Mouse (Mus musculus) fat pad, adult 2 months (tissue): ENCODE results near the gene Pak4.
"Not testable (repeated sequence)": the region's sequence is repeated elsewhere in the genome, so short reads cannot be mapped to it uniquely, and the experiment has no call there.

ENCODE experiments used
- DNase-seq: peaks from one replicate; pipeline ENCODE4 v3.0.0-alpha.2; 2011; ENCODE audit warnings: low read depth, low spot score; ENCODE audit errors: extremely low read depth

The Pak4 gene

DNA sequence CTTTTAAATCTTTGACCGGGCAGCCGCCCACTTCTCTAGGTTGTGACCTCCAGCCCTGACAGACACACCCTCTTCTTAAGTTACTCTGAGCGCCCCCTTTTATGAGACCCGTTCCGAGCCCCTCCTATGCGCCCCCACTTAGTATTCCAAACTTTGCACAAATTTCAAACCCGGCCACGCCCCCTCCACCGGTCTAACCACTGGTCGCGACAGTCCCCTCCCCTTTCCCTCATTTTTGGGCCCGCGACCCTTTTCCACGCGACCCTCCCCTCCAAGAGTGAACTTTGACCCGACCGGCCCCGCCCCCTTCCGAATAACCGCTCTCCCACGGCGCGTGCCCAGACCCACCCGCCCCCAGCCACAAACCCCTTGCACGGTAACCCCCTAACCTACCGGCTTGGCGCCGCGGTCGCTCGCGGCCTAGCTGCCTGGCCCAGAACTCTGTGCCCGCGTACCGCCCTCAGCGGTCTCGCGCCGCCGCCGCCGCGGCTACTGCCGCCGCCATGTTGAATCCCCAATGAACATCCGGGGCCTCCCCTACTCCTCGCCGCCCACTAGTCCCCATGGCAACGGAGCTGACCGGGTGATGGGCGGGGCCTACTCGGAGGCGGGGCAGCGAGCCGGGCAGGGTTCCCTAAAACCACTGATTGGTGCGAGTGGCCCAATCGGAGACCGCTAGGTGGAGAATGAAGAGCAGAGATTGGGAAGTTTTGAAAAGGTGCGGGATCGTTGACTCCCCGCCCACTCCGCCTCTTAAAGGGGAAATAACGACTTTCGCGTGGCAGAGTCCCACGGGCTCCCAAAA is at the start of gene Pak4, which contains the start of gene Samd4b:
Pak4 (minus strand) TSS at position 544 of the 805 bp plus-strand sequence.
Samd4b (minus strand) TSS at position 503 of the 805 bp plus-strand sequence.
- DNase-seq, result no peak

DNA sequence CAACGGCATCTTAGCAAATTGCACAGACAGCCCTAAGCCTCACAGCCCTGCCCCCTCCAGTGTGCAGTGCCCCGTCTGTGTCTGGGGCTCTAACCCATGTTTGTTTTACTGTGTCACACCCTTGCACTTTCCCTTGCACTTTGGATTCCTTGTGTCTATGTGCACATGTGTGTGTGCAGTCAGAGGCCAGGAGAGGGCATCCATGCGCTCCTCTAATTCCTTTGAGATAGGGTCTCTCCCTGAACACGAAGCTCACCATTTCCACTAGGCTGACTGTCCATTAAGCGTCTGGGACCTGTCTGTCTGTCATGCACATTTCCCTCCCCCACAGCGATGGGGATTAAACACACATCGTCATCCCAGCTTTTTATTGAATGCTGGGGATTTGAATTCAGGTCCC is 49.0 kb upstream of the Pak4 start:
- DNase-seq, result no peak

DNA sequence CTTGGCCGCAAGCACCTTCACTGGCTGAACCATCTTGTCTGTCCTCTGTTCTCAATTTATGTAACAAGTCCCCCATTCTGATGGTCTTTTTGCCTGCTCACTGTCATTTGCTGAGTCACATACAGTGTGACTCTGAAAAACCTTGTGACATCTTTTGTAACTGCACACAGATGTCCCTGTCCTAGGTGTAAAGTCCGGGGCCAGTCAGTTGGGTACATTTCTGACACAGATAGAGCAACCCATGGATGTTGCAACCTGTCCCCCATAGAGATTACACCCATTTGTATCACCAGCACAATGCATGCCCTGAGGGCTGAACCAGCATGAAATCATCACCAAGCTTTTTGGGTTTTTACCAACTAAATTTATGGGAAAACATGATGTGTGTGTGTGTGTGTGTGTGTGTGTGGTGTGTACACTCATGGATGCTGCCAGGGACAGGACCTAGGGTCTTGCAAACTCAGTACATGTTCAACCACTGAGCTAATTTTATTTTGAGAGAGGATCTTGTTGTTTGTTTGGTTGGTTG is 48.0 kb upstream of the Pak4 start:
- DNase-seq, result no peak

DNA sequence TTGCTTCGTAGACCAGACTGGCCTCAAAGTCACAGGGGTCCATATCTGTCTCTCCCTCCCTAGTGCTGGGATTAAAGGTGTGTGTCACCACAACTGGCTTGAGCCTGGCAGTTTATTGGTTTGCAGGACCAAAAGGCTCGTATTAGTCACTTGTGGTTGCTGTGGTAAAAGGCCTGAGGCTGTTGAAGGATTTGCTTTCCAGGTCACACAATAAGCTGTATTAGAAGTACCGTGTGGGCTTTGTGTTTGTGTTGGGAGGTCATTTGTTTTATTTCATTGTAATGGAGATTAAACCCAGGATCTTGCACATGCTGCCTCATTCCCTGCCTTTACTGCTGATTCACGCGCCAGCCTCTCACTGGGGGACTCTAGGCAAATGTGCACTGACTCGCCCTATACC is 47.4 kb upstream of the Pak4 start:
- DNase-seq, result peak; percentile 56

GRCm38 (mm10) chr7:28641546-28641945 is 43.6 kb upstream of the Pak4 start:
- no peak for DNase-seq

DNA sequence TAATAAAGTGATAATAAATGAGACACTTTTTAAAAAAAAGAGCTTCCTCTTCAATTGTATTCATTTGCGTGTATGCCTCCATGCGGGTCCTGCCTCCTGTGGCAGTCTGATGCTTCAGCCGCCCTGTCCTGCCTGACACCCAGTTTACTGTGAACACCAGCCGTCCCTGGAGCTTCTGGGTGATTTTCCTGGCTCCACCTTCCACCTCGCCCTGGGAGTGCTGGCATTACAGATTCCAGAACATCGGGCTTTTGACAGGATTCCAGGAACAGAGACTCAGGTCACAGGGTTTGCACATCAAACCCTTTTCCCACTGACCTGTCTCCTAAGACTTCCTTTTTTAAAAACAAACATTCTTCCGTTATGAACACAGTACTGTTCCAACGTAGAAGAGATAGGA is 39.5 kb upstream of the Pak4 start:
- no peak for DNase-seq

- no peak for DNase-seq
These were observed 36.1 kb upstream of the Pak4 start for GRCm38 (mm10) chr7:28634128-28634527.

- no peak for DNase-seq
These were observed 33.1 kb upstream of the Pak4 start, which contains the start of gene Acp7 for GRCm38 (mm10) chr7:28631073-28631472. Gene Acp7 (minus strand): TSS chr7:28631332.

DNA sequence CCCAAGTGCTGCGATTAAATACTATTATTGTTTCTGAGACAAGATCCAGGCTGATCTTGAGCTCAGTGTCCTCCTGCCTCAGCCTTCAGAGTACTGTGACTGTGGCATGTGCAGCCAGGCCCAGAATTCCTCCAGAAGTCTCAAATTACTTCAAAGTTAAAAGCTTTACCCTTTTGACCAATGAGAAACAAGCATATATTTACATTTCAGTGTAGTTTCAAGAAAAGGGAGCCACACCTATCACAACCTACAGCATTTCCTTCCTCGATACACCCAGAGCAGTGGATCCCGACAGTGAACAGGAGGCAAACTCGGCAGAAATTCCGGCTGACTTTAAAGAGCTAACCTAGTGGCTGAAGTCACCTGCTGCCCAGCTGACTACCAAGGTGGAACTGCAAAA is 26.8 kb upstream of the Pak4 start:
- DNase-seq, result no peak

DNA sequence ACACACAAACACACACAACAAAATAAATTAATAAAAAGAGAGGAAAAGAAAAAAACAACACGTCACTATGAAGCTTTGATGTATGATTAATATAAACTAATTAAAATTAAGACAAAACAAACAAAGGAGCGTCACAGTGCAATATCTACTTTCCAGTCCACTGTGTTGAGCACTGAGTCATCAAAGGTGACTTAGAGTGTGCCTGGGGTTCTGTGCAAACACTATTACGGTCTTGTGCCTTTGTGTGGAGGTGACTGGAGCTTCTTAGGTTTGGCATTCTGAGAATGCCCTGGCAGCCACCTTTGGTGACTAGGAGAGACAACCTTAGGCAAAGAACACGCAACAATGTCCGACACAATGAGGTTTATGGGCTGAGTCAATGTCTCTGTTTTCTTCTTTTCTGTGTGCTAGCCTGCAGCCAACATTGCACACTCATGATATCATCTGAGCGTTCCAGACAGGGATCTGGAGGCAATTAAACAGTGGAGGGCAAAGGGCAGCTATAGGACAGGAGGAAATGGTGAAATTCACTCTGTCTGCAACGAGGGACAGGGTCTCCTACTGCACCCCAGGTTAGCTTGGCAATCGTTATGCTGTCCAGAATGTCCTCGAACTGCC is 21.2 kb upstream of the Pak4 start:
- DNase-seq, result peak; percentile 75

DNA sequence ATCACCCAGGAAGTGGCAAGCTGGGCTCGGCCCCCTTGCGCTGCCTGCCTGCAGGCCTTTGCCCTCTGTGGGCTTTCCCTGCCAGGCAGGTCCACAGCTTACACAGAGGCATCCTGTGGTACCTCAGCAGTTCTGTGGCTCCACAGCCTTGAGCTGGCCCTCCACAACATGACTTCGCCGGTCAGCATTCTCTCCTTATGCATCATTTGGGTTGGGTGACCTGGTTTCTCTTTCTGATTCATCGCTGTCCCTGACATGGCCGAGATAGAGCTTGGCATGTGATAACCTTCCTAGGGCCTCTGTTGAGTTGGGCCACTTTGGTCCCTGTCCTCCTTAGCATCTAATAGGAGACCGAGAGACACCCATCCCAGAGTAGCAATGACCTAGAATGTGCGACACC is 8.0 kb upstream of the Pak4 start:
- DNase-seq, result no peak

DNA sequence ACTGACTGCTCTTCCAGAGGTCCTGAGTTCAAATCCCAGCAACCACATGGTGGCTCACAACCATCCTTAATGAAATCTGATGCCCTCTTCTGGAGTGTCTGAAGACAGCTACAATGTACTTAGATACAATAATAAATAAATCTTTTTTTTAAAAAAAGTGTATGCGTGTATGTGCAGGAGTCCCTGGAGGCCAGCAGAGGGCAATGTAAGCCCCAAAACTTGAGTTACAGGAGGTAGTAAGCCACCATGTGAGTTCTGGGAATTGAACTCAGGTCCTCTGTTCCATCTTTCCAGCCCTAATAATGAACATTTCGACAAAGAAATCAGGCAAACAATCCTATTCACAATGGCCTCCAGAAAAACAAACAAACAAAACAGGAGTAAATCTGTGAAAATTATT is 5.8 kb upstream of the Pak4 start:
- DNase-seq, result not testable (repeated sequence)

DNA sequence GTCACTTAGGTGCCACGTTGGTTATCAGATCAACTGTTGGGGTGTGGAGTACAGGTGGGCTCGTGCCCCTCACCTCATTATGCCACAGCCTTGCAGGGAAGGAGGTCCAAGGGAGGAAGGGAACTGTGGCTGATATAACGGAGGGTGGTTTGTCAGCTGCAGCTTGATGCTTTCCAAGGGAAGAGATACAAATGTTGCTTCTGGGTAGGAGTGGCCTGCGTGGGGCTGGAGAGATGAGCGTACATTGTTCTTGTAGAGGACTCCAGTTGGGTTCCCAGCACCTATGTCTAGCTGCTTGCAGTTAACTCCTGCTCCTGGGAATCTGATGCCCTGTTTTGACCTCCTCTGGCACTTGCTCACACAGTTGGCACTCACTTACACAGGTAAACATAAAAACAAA is 5.2 kb upstream of the Pak4 start:
- DNase-seq, result no peak

- DNase-seq, result no peak
These were observed 3.7 kb upstream of the Pak4 start for GRCm38 (mm10) chr7:28601668-28602067.

DNA sequence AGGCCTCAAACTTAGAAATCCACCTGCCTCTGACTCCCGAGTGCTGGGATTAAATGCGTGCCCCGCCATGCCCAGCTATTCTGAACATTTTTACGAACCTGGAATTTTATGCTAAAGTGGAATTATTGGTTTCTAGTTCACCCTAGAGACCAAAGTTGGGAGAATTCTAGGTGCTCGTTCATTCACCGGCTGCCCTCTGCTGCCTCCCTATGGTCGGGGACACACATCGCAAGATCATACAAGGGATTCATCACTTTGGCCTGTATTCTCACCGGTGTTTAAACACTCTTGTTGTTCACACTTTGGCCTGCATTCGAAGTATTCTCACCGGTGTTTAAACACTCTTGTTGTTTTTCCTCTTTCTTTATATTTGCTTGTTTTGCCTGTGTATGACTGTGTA is 3.0 kb upstream of the Pak4 start:
- no peak for DNase-seq

- DNase-seq, result no peak
These were observed 966 bp upstream of the Pak4 start for GRCm38 (mm10) chr7:28598951-28599350.

- DNase-seq, result no peak
These were observed 761 bp downstream of the Pak4 start for GRCm38 (mm10) chr7:28597277-28597570.

DNA sequence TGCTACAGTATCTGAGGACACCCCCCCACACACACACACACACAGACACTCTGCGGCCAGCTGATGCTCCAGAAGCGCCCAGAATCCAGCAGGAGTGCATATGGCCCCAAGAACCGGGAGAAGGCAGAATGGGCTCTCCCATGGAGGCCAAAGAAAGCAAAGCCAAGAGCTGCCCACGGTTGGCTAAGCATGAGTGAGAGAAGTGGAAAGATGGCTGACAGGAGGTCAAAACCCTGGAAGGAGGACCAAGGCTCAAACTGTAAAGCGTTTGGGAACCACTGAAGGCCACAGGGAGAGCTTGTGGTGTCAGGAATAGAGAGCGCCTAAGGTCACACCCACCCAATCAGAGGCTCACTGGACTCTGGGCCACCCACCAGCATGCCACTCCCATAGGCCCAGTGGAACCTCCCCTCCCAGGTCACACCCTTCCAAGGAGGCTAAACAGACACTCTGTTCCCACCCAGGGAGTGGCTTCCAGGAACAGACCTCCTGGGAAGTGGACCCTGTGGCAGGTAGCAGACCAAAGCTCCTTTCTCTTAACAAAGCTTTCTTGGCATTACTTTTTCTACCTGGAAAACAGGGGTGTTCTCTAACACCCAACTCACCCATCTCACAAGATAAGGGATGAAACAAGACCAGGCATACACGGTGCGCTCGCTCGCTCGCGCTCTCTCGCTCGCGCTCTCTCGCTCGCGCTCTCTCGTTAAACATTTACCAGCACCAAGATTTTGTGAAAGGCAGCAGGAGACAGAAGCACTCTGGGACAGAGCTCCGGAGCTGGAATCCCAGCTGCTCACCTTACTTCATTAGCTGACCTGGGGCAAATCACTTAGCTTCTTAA is 1.3 kb downstream of the Pak4 start:
- DNase-seq, result no peak

DNA sequence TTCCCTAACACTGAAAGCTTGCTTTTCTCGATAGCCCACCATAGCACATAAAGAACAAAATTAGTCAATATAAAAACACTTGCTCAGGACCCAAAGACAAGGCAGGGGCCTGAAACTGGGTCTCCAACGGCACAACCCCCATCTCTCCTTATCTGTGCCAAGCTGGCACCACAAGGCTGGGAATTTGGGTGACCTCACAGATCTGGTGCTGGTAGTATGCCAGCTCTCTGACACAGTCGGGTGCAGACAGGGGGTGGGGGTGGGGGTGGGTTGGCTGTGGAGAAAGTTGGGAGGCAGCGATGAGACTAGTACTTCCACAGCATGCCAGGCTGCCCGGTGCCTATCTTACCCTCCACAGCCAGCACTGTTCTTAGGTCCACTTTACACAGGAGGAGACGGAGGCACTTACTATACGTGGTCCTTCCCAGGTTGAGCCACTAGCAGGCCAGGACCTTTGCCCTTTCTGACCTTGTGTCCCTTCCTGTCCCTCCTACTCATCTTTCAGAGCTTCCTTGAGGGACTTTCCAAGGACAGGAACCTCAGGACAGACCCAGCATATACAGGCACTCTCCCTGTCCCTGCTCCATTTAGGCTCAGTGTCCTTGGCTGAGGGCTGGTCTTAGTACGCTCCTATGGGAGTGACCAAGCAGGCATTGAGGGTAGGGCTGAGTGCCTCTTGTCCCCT is 2.1 kb downstream of the Pak4 start:
- no peak for DNase-seq

GRCm38 (mm10) chr7:28593206-28594111 is 4.5 kb downstream of the Pak4 start:
- no peak for DNase-seq
